Mouse (Mus musculus): Measurements from ENCODE around the gene Ubl5. TPM values are rescaled to one million over a fixed set of nuclear protein-coding genes. Genes with fewer than 3 reads are reported as not detected.
"Not testable (repeated sequence)": the region's sequence is repeated elsewhere in the genome, so short reads cannot be mapped to it uniquely, and the experiment has no call there.

Gene Ubl5
- polyA plus RNA-seq, 2 experiments = 354 to 475 TPM

GRCm38 (mm10) chr9:20609831-20610464 is 32.7 kb upstream of the Ubl5 start:
- Histone ChIP-seq H3K9me3 (ENCODE audit: control insufficient read depth, low read length) (no peaks in the 10 kb centered on the region), H3K4me2 (replicated peaks; ENCODE audit: low read depth, low read length, severe bottlenecking) (no peak overlapping the region), H3K27ac (replicated peaks; ENCODE audit: low read depth, low read length) (no peak overlapping the region), H3K4me3 (replicated peaks; ENCODE audit: low read length) (no peak overlapping the region), H3K27me3 (ENCODE audit: control insufficient read depth, insufficient read depth, low read length) (no peaks in the 10 kb centered on the region), H3K9ac (ENCODE audit: low read depth, low read length, severe bottlenecking) (no peak overlapping the region), H3K4me1 (ENCODE audit: control insufficient read depth, insufficient read depth, low read length) (no peaks in the 10 kb centered on the region), H3K36me3 (ENCODE audit: control insufficient read depth, insufficient read depth, low read length) (no peaks in the 10 kb centered on the region; the same call in none of the 2 replicates)
- no peak for DNase-seq (ENCODE audit: low spot score)
- no peak for ATAC-seq (ENCODE audit: low FRiP score, low read depth)
- WGBS = 86% methylated on average over 5 of the region's 5 CpGs
- no peak for TF ChIP-seq POLR2A (IDR thresholded peaks at IDR 0.05; ENCODE audit: borderline replicate concordance, extremely low read depth, insufficient read depth, insufficient read length)

GRCm38 (mm10) chr9:20611976-20612375 is 30.7 kb upstream of the Ubl5 start:
- no peak for TF ChIP-seq POLR2A (IDR thresholded peaks at IDR 0.05; ENCODE audit: borderline replicate concordance, extremely low read depth, insufficient read depth, insufficient read length)

GRCm38 (mm10) chr9:20616685-20617084 is 26.0 kb upstream of the Ubl5 start:
- no peaks in the 10 kb centered on the region for H3K36me3 ChIP-seq (ENCODE audit: control insufficient read depth, insufficient read depth, low read length)
- WGBS = 70% methylated on average over 2 of the region's 2 CpGs
- H3K4me1 ChIP-seq (ENCODE audit: control insufficient read depth, insufficient read depth, low read length) = no peaks in the 10 kb centered on the region
- DNase-seq (ENCODE audit: low spot score) = no peak
- H3K4me3 ChIP-seq (replicated peaks; ENCODE audit: low read length) = no peak overlapping the region
- no peak overlapping the region for H3K4me2 ChIP-seq (replicated peaks; ENCODE audit: low read depth, low read length, severe bottlenecking)
- no peak overlapping the region for H3K27ac ChIP-seq (replicated peaks; ENCODE audit: low read depth, low read length)
- no peak for ATAC-seq (ENCODE audit: low FRiP score, low read depth)
- no peaks in the 10 kb centered on the region for H3K9me3 ChIP-seq (ENCODE audit: control insufficient read depth, low read length)
- TF ChIP-seq POLR2A (IDR thresholded peaks at IDR 0.05; ENCODE audit: borderline replicate concordance, extremely low read depth, insufficient read depth, insufficient read length) = no peak
- no peak overlapping the region for H3K9ac ChIP-seq (ENCODE audit: low read depth, low read length, severe bottlenecking)
- H3K27me3 ChIP-seq (ENCODE audit: control insufficient read depth, insufficient read depth, low read length) = no peaks in the 10 kb centered on the region

More at GRCm38 (mm10) chr9:20611976-20612375, 30.7 kb upstream of the Ubl5 start:
- DNase-seq (ENCODE audit: low spot score) (no peak), ATAC-seq (ENCODE audit: low FRiP score, low read depth) (no peak)
- no peaks in the 10 kb centered on the region for H3K4me1 ChIP-seq (ENCODE audit: control insufficient read depth, insufficient read depth, low read length)
- H3K27ac ChIP-seq (replicated peaks; ENCODE audit: low read depth, low read length) = no peak overlapping the region
- no peaks in the 10 kb centered on the region for H3K9me3 ChIP-seq (ENCODE audit: control insufficient read depth, low read length)
- no peaks in the 10 kb centered on the region; the same call in none of the 2 replicates for H3K36me3 ChIP-seq (ENCODE audit: control insufficient read depth, insufficient read depth, low read length)
- H3K27me3 ChIP-seq (ENCODE audit: control insufficient read depth, insufficient read depth, low read length) = no peaks in the 10 kb centered on the region
- no peak overlapping the region for H3K4me2 ChIP-seq (replicated peaks; ENCODE audit: low read depth, low read length, severe bottlenecking)
- H3K9ac ChIP-seq (ENCODE audit: low read depth, low read length, severe bottlenecking) = no peak overlapping the region
- WGBS = 82% methylated on average over 5 of the region's 5 CpGs
- H3K4me3 ChIP-seq (replicated peaks; ENCODE audit: low read length) = no peak overlapping the region

- Histone ChIP-seq H3K36me3 (ENCODE audit: control insufficient read depth, insufficient read depth, low read length) (no peaks in the 10 kb centered on the region; the same call in 1 of the 2 replicates), H3K9me3 (ENCODE audit: control insufficient read depth, low read length) (no peaks in the 10 kb centered on the region), H3K27me3 (ENCODE audit: control insufficient read depth, insufficient read depth, low read length) (no peaks in the 10 kb centered on the region), H3K4me2 (replicated peaks; ENCODE audit: low read depth, low read length, severe bottlenecking) (no peak overlapping the region), H3K27ac (replicated peaks; ENCODE audit: low read depth, low read length) (no peak overlapping the region), H3K9ac (ENCODE audit: low read depth, low read length, severe bottlenecking) (no peak overlapping the region), H3K4me3 (replicated peaks; ENCODE audit: low read length) (no peak overlapping the region), H3K4me1 (ENCODE audit: control insufficient read depth, insufficient read depth, low read length) (no peaks in the 10 kb centered on the region)
- ATAC-seq (ENCODE audit: low FRiP score, low read depth) (no peak), DNase-seq (ENCODE audit: low spot score) (no peak)
- 98% methylated on average over 2 of the region's 2 CpGs for WGBS
- no peak for TF ChIP-seq POLR2A (IDR thresholded peaks at IDR 0.05; ENCODE audit: borderline replicate concordance, extremely low read depth, insufficient read depth, insufficient read length)
Observed at GRCm38 (mm10) chr9:20631332-20631731, 11.3 kb upstream of the Ubl5 start.

GRCm38 (mm10) chr9:20635676-20636075 is 7.0 kb upstream of the Ubl5 start:
- not testable (repeated sequence) for H3K9me3 ChIP-seq (ENCODE audit: control insufficient read depth, low read length); H3K9ac ChIP-seq (ENCODE audit: low read depth, low read length, severe bottlenecking); H3K4me3 ChIP-seq (replicated peaks; ENCODE audit: low read length); H3K27me3 ChIP-seq (ENCODE audit: control insufficient read depth, insufficient read depth, low read length); H3K27ac ChIP-seq (replicated peaks; ENCODE audit: low read depth, low read length); ATAC-seq (ENCODE audit: low FRiP score, low read depth); H3K4me2 ChIP-seq (replicated peaks; ENCODE audit: low read depth, low read length, severe bottlenecking); DNase-seq (ENCODE audit: low spot score); H3K4me1 ChIP-seq (ENCODE audit: control insufficient read depth, insufficient read depth, low read length)
- 91% methylated on average over 8 of the region's 8 CpGs for WGBS
- H3K36me3 ChIP-seq (ENCODE audit: control insufficient read depth, insufficient read depth, low read length) = peaks cover 24% of the 10 kb centered on the region
